Mouse (Mus musculus) lung, adult 18-20 months (tissue): ENCODE data around the gene Sult2a5.

ENCODE experiments used
- DNase-seq, 2 experiments: peaks; one replicate each; pipeline ENCODE4 v3.0.0; 2022; ENCODE audit warnings: mixed read lengths in 2 of 2

The Sult2a5 gene

DNA sequence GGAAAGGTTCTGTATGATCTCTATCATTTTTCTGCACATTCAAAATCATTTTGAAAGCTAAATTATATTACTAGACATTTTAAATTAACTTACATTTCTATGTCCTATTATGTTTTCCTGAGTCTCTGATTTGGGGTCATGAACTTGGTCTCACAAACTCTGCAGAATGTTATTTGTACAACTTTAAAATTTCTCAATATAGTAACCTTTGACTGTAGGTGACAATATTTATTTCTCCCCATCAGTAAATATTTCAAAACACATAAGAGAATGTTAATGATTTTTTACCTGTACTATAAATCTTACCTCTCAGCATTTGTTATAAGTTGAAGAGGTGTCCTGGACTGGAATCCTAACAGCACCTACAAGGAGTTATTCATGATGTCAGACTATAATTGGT lies at the start of gene Sult2a5:
Gene Sult2a5, plus strand, starts transcription at position 301 of the 400 bp plus-strand sequence.
- no peak for DNase-seq
